Mouse (Mus musculus): ENCODE measurements at regions not wholly inside any gene's neighbourhood (a gene's known extent, or its start where the extent isn't known, plus 50 kb on each side); places are given as distances from the start of the nearest gene placed in this dataset.

DNA sequence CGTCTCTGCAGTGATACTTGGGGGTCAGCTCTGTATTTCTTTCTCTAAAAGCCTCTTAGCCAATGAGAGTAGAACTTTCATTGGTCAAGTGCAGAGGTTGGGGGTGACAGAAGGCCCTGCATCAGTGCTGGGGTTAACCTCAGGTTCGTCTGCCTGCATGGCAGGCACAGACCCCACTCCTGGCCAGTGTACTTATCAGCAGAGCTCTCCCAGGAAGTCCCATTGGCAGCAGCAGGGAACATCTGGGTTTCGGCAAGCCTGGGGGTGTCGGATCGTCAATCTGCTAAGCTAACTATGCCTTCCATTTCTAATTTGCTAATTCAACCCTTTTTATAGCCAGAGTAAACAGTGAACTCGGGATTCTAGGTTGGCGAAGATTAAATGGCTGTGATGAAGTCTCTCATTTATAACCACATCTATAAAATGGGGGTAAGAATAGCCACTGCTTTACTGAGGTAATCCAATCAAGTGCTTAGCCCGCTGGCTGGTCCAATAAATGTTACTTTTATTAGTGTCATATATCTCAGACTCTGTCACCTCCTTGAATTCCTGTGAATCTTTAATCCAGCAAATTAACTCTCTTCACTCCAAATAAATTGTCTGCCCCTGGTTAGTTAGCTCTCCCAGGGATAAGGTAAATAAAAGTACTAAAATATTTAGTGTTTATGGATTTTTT lies 135.5 kb upstream of the Mrps10 start:
- TF ChIP-seq CTCF (IDR thresholded peaks at IDR 0.05; ENCODE audit: control insufficient read depth, insufficient read depth, insufficient read length) (no peak), MYOD1 (IDR thresholded peaks at IDR 0.05; ENCODE audit: control insufficient read depth, insufficient read length, low read depth) (no peak), MAX (IDR thresholded peaks at IDR 0.05) (no peak), USF1 (IDR thresholded peaks at IDR 0.05; ENCODE audit: low read depth) (no peak), CEBPB (IDR thresholded peaks at IDR 0.05; ENCODE audit: low read depth) (no peak)

Data from C2C12 (cell line).